Mouse (Mus musculus): ENCODE data around the gene Klk1. TPM values are rescaled to one million over a fixed set of nuclear protein-coding genes. Genes with fewer than 3 reads are reported as not detected.
"Not testable (repeated sequence)": the region's sequence is repeated elsewhere in the genome, so short reads cannot be mapped to it uniquely, and the experiment has no call there.

Klk1 gene
- total RNA-seq, 1 experiment, result 4.0 TPM

DNA sequence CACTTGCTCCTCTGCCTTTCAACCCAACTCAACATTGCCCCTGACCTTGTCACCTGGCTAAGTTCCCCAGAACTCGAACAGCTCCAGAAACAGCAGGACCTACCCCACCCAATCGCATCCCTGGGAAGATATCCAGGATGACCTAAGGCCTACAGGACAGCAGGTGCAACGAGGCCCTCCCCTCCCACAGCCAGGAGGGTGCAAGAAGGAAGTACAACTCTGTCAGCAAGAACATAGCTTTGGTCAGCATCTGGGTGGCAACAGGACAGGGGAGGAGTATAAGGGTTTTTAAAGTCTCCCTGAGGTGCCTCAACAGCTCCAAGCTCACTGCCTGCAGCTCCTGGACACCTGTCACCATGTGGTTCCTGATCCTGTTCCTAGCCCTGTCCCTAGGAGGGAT is 27.3 kb upstream of the Klk1 start, which contains the start of gene Klk1b3:
Gene Klk1b3 (plus strand): TSS at position 301 of the 400 bp plus-strand sequence.
- no peaks in the 10 kb centered on the region for H3K9me3 ChIP-seq (ENCODE audit: control insufficient read depth, insufficient read depth, low read depth, low read length)
- TF ChIP-seq HCFC1 (IDR thresholded peaks at IDR 0.05; ENCODE audit: borderline replicate concordance, insufficient read depth, low read length), result no peak
- TF ChIP-seq ZNF384 (IDR thresholded peaks at IDR 0.05; ENCODE audit: low read depth, low read length), result no peak
- no peak for TF ChIP-seq MAFK (IDR thresholded peaks at IDR 0.05; ENCODE audit: insufficient read depth, low read depth, low read length)
- no peak for TF ChIP-seq CHD2 (IDR thresholded peaks at IDR 0.05; ENCODE audit: low read depth, low read length)
- no peak for TF ChIP-seq ZC3H11A (IDR thresholded peaks at IDR 0.05; ENCODE audit: borderline replicate concordance, low read depth, low read length)
- no peak within 1 kb of the TSS for H3K9ac ChIP-seq (ENCODE audit: insufficient read depth, low read depth, low read length, poor library complexity, severe bottlenecking)
- H3K4me1 ChIP-seq (ENCODE audit: control insufficient read depth in 2 of 2, insufficient read depth in 2 of 2, low read length in 2 of 2, poor library complexity in 1 of 2), result no peaks in the 10 kb centered on the region; a peak in 1 of 4 replicates
- no peaks in the 10 kb centered on the region for H3K36me3 ChIP-seq (ENCODE audit: control insufficient read depth, insufficient read depth, low read length, poor library complexity, severe bottlenecking)
- no peak within 1 kb of the TSS for H3K27ac ChIP-seq (ENCODE audit: insufficient read depth, low read depth, low read length, poor library complexity, severe bottlenecking)
- DNase-seq (ENCODE audit: low read depth, low spot score), result no peak
- no peak within 1 kb of the TSS for H3K4me3 ChIP-seq (ENCODE audit: insufficient read depth in 1 of 2, low read depth in 1 of 2, low read length in 2 of 2, poor library complexity in 1 of 2, severe bottlenecking in 1 of 2)
- in situ Hi-C loops (cut with MboI; ENCODE audit: low sequenced_read_pairs in 2 of 2, unreplicated experiment in 2 of 2), result no loop called here

DNA sequence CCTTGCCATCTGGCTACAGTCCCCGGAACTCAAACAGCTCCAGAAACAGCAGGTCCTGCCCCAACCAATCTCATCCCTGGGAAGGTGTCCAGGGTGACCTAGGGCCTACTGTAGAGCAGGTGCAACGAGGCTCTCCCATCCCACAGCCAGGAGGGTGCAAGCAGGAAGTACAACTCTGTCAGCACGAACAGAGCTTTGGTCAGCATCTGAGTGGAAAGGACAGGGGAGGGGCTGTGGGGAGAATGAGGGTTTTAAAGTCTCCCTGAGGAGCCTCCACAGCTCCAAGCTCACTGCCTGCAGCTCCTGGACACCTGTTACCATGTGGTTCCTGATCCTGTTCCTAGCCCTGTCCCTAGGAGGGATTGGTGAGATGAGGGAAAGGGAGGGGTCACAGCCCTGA is 18.0 kb upstream of the Klk1 start, which contains the start of gene Klk1b4:
Gene Klk1b4 (plus strand): TSS at position 301 of the 400 bp plus-strand sequence.
- in situ Hi-C loops (cut with MboI; ENCODE audit: low sequenced_read_pairs in 2 of 2, unreplicated experiment in 2 of 2), result loop anchor here in 1 of 2 experiments (5.0 to 25.0 kb wide), 2 partner anchors 50 to 245 kb away; partner anchors contain the start of genes Acp4, Klk1b1 and Klk1b8
- H3K27ac ChIP-seq (ENCODE audit: insufficient read depth, low read depth, low read length, poor library complexity, severe bottlenecking); H3K36me3 ChIP-seq (ENCODE audit: control insufficient read depth, insufficient read depth, low read length, poor library complexity, severe bottlenecking); H3K4me1 ChIP-seq (ENCODE audit: control insufficient read depth in 2 of 2, insufficient read depth in 2 of 2, low read length in 2 of 2, poor library complexity in 1 of 2); H3K9ac ChIP-seq (ENCODE audit: insufficient read depth, low read depth, low read length, poor library complexity, severe bottlenecking); H3K4me3 ChIP-seq (ENCODE audit: insufficient read depth in 1 of 2, low read depth in 1 of 2, low read length in 2 of 2, poor library complexity in 1 of 2, severe bottlenecking in 1 of 2); DNase-seq (ENCODE audit: low read depth, low spot score); H3K9me3 ChIP-seq (ENCODE audit: control insufficient read depth, insufficient read depth, low read depth, low read length): not testable (repeated sequence)

DNA sequence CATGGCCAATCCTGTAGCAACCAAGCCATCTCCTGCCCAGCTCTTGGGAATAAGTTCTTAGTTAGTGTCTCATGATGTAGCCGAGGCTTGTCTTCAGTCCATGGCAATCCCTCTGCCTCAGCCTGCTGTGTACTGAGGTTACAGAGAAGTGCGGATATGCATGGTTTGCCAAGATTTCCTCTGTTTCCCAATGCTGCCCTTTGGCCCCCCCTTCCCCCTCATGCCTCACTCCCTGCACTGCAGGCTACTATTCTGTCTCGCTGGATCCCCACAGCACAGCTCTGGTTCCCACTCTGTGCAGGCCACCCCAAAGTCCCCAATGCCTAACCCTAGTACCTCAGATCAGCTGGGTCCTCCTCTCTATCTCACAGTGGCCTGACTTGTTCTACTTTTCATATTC is 16.9 kb upstream of the Klk1 start:
- H3K36me3 ChIP-seq (ENCODE audit: control insufficient read depth, insufficient read depth, low read length, poor library complexity, severe bottlenecking), result no peaks in the 10 kb centered on the region
- H3K4me3 ChIP-seq (ENCODE audit: insufficient read depth in 1 of 2, low read depth in 1 of 2, low read length in 2 of 2, poor library complexity in 1 of 2, severe bottlenecking in 1 of 2), result no peak overlapping the region
- TF ChIP-seq ZNF384 (IDR thresholded peaks at IDR 0.05; ENCODE audit: low read depth, low read length) (no peak), MAFK (IDR thresholded peaks at IDR 0.05; ENCODE audit: insufficient read depth, low read depth, low read length) (no peak), ZC3H11A (IDR thresholded peaks at IDR 0.05; ENCODE audit: borderline replicate concordance, low read depth, low read length) (no peak), CHD2 (IDR thresholded peaks at IDR 0.05; ENCODE audit: low read depth, low read length) (no peak), HCFC1 (IDR thresholded peaks at IDR 0.05; ENCODE audit: borderline replicate concordance, insufficient read depth, low read length) (no peak)
- in situ Hi-C loops (cut with MboI; ENCODE audit: low sequenced_read_pairs in 2 of 2, unreplicated experiment in 2 of 2), result loop anchor here in 1 of 2 experiments (5.0 to 25.0 kb wide), 2 partner anchors 49 to 246 kb away; partner anchors contain the start of genes Acp4, Klk1b1 and Klk1b8
- DNase-seq (ENCODE audit: low read depth, low spot score), result no peak
- no peak overlapping the region for H3K27ac ChIP-seq (ENCODE audit: insufficient read depth, low read depth, low read length, poor library complexity, severe bottlenecking)
- no peaks in the 10 kb centered on the region for H3K9me3 ChIP-seq (ENCODE audit: control insufficient read depth, insufficient read depth, low read depth, low read length)
- no peak overlapping the region for H3K9ac ChIP-seq (ENCODE audit: insufficient read depth, low read depth, low read length, poor library complexity, severe bottlenecking)
- H3K4me1 ChIP-seq (ENCODE audit: control insufficient read depth in 2 of 2, insufficient read depth in 2 of 2, low read length in 2 of 2, poor library complexity in 1 of 2), result no peaks in the 10 kb centered on the region

DNA sequence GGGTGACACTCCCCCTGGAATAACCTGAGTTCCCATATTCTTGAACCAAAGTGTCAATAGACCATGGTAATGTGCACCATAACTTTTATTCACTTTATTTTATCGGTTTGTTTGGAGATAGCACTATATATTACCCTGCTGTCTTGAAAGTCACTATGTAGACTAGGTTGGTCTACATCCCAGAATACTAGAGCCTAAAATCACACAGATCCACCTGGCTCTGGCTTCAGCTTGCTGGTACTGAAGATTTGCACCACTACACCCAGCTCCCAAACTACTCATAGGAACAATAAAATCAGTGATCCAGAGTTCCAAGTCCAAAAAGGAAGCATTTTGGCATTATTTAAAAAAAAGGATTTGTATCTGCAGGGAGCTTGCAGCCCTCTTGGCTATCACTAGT is 9.5 kb upstream of the Klk1 start, which contains the start of gene Klk1b5:
Gene Klk1b5 (plus strand): TSS at position 301 of the 400 bp plus-strand sequence.
- in situ Hi-C loops (cut with MboI; ENCODE audit: low sequenced_read_pairs in 2 of 2, unreplicated experiment in 2 of 2), result loop anchor here in 1 of 2 experiments (5.0 to 25.0 kb wide), 2 partner anchors 203 to 253 kb away; partner anchors contain the start of genes Klk1b1, Klk1b26 and Klk1b8

DNA sequence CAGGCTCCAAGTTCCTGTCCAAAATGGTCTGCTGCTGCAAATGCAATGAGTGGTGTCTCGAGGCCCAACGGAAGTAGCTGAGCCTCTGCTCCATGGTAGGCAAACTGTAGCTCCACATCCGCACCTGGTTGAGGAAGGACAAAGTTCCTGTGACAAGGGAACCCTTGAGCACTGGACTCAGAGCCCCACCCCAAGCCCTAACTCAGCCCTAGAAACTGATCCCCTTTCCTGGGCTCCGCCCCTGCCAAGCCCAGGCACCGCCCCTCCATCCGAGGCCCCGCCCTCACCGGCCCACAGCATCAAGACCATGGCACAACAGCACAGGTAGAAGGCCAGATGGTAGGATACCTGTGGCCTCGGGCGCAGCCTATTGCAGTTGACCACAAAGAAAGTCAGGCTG is 3.6 kb upstream of the Klk1 start:
- not testable (repeated sequence) for H3K27ac ChIP-seq (ENCODE audit: insufficient read depth, low read depth, low read length, poor library complexity, severe bottlenecking); H3K9ac ChIP-seq (ENCODE audit: insufficient read depth, low read depth, low read length, poor library complexity, severe bottlenecking); DNase-seq (ENCODE audit: low read depth, low spot score); H3K9me3 ChIP-seq (ENCODE audit: control insufficient read depth, insufficient read depth, low read depth, low read length); H3K4me3 ChIP-seq (ENCODE audit: insufficient read depth in 1 of 2, low read depth in 1 of 2, low read length in 2 of 2, poor library complexity in 1 of 2, severe bottlenecking in 1 of 2); H3K36me3 ChIP-seq (ENCODE audit: control insufficient read depth, insufficient read depth, low read length, poor library complexity, severe bottlenecking); H3K4me1 ChIP-seq (ENCODE audit: control insufficient read depth in 2 of 2, insufficient read depth in 2 of 2, low read length in 2 of 2, poor library complexity in 1 of 2)
- in situ Hi-C loops (cut with MboI; ENCODE audit: low sequenced_read_pairs in 2 of 2, unreplicated experiment in 2 of 2), result loop anchor here in 1 of 2 experiments (25.0 kb wide), 1 partner anchor 259 kb away; the partner anchor contains the start of genes Klk1b1 and Klk1b8

More for the DNA sequence above, 9.5 kb upstream of the Klk1 start, which contains the start of gene Klk1b5:
- TF ChIP-seq ZC3H11A (IDR thresholded peaks at IDR 0.05; ENCODE audit: borderline replicate concordance, low read depth, low read length), result no peak
- TF ChIP-seq HCFC1 (IDR thresholded peaks at IDR 0.05; ENCODE audit: borderline replicate concordance, insufficient read depth, low read length), result no peak
- no peak for TF ChIP-seq CHD2 (IDR thresholded peaks at IDR 0.05; ENCODE audit: low read depth, low read length)
- no peak for TF ChIP-seq MAFK (IDR thresholded peaks at IDR 0.05; ENCODE audit: insufficient read depth, low read depth, low read length)
- no peak for TF ChIP-seq ZNF384 (IDR thresholded peaks at IDR 0.05; ENCODE audit: low read depth, low read length)
- Histone ChIP-seq H3K36me3 (ENCODE audit: control insufficient read depth, insufficient read depth, low read length, poor library complexity, severe bottlenecking) (no peaks in the 10 kb centered on the region), H3K9me3 (ENCODE audit: control insufficient read depth, insufficient read depth, low read depth, low read length) (no peaks in the 10 kb centered on the region), H3K4me1 (ENCODE audit: control insufficient read depth in 2 of 2, insufficient read depth in 2 of 2, low read length in 2 of 2, poor library complexity in 1 of 2) (no peaks in the 10 kb centered on the region), H3K27ac (ENCODE audit: insufficient read depth, low read depth, low read length, poor library complexity, severe bottlenecking) (no peak within 1 kb of the TSS), H3K4me3 (ENCODE audit: insufficient read depth in 1 of 2, low read depth in 1 of 2, low read length in 2 of 2, poor library complexity in 1 of 2, severe bottlenecking in 1 of 2) (no peak within 1 kb of the TSS), H3K9ac (ENCODE audit: insufficient read depth, low read depth, low read length, poor library complexity, severe bottlenecking) (no peak within 1 kb of the TSS)
- DNase-seq (ENCODE audit: low read depth, low spot score), result no peak

DNA sequence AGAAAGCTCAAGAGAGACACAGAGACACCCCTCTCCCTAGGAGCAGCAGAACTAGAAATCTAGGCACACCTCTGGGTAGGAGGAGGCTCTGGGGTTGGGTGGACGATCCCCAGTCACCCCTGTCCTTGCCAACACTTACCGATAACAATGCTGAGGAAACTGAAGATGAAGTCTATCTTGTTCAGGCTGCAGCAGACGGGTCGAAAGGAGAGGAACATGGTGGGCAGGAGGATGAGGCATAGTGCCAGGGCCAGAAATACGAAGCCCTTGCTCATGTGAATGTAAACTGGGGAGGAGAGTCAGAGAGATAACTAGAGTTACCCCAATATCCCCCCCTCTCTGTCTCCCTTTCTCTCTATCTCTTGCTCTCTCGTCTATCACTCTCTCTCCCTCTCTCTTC is 2.8 kb upstream of the Klk1 start:
- not testable (repeated sequence) for H3K36me3 ChIP-seq (ENCODE audit: control insufficient read depth, insufficient read depth, low read length, poor library complexity, severe bottlenecking); H3K4me3 ChIP-seq (ENCODE audit: insufficient read depth in 1 of 2, low read depth in 1 of 2, low read length in 2 of 2, poor library complexity in 1 of 2, severe bottlenecking in 1 of 2); H3K27ac ChIP-seq (ENCODE audit: insufficient read depth, low read depth, low read length, poor library complexity, severe bottlenecking); H3K4me1 ChIP-seq (ENCODE audit: control insufficient read depth in 2 of 2, insufficient read depth in 2 of 2, low read length in 2 of 2, poor library complexity in 1 of 2); DNase-seq (ENCODE audit: low read depth, low spot score); H3K9ac ChIP-seq (ENCODE audit: insufficient read depth, low read depth, low read length, poor library complexity, severe bottlenecking); H3K9me3 ChIP-seq (ENCODE audit: control insufficient read depth, insufficient read depth, low read depth, low read length)
- in situ Hi-C loops (cut with MboI; ENCODE audit: low sequenced_read_pairs in 2 of 2, unreplicated experiment in 2 of 2), result loop anchor here in 1 of 2 experiments (25.0 kb wide), 1 partner anchor 260 kb away; the partner anchor contains the start of genes Klk1b1 and Klk1b8

Measured in ES-E14 (cell line).